Mouse (Mus musculus) kidney, postnatal 14 days (tissue): Measurements from ENCODE around the gene Tnfsf4.

ENCODE experiments used
- DNase-seq: peaks from one replicate; pipeline ENCODE4 v3.0.0; 2022; ENCODE audit warnings: mixed read lengths

The Tnfsf4 gene

GRCm38 (mm10) chr1:161463388-161464085 lies 68.3 kb downstream of the Tnfsf4 start:
- peak; percentile 41 for DNase-seq
